Mouse (Mus musculus) myocyte (in vitro differentiated cells): ENCODE results near the gene Grtp1. TPM values are rescaled to one million over a fixed set of nuclear protein-coding genes. Genes with fewer than 3 reads are reported as not detected.

Experiments used
- H3K27me3 ChIP-seq: one replicate; pipeline ENCODE4 v1.6.1; 2011; ENCODE audit not compliant: control insufficient read depth, insufficient read depth, insufficient read length
- H3K36me3 ChIP-seq: one replicate; pipeline ENCODE4 v1.6.1; 2011; ENCODE audit not compliant: control insufficient read depth, insufficient read depth
- H3K4me2 ChIP-seq: one replicate; pipeline ENCODE4 v1.6.1; 2011; ENCODE audit warnings: low read depth, control low read depth
- H3K4me3 ChIP-seq: one replicate; pipeline ENCODE4 v1.5.1; 2011; ENCODE audit warnings: mild to moderate bottlenecking, control low read depth, moderate library complexity
- H3K79me2 ChIP-seq: one replicate; pipeline ENCODE4 v1.6.1; 2011; ENCODE audit not compliant: control insufficient read depth, insufficient read depth
- H3ac ChIP-seq: one replicate; pipeline ENCODE4 v1.6.1; 2011; ENCODE audit not compliant: control insufficient read depth, insufficient read length
- CEBPB ChIP-seq: IDR thresholded peaks from 2 replicates; pipeline ENCODE4 v1.6.1; 2011; ENCODE audit warnings: mild to moderate bottlenecking, moderate library complexity; ENCODE audit not compliant: poor library complexity, insufficient read depth, severe bottlenecking
- E2F4 ChIP-seq: IDR thresholded peaks from one replicate; pipeline ENCODE4 v1.6.1; 2011; ENCODE audit warnings: mild to moderate bottlenecking, control low read depth, moderate library complexity; ENCODE audit not compliant: insufficient read depth
- MAX ChIP-seq: IDR thresholded peaks from one replicate; pipeline ENCODE4 v1.6.1; 2011; ENCODE audit warnings: low read depth, mild to moderate bottlenecking, control low read depth
- MYOD1 ChIP-seq, 3 experiments: IDR thresholded peaks; one replicate each; pipeline ENCODE4 v1.6.1; 2011; ENCODE audit warnings: control low read depth in 2 of 3, low read depth in 2 of 3, mild to moderate bottlenecking in 2 of 3, moderate library complexity in 1 of 3; ENCODE audit not compliant: insufficient read length in 2 of 3, control insufficient read depth in 1 of 3
- MYOG ChIP-seq, 3 experiments: IDR thresholded peaks; one replicate each; pipeline ENCODE4 v1.6.1; 2011; ENCODE audit warnings: control low read depth in 2 of 3, low read depth in 2 of 3, mild to moderate bottlenecking in 2 of 3; ENCODE audit not compliant: insufficient read length in 2 of 3, control insufficient read depth in 1 of 3, insufficient read depth in 1 of 3
- POLR2A ChIP-seq: IDR thresholded peaks from one replicate; pipeline ENCODE4 v1.6.1; 2011; ENCODE audit warnings: low read depth, mild to moderate bottlenecking, control low read depth, moderate library complexity; ENCODE audit not compliant: insufficient read length
- POLR2AphosphoS2 ChIP-seq: IDR thresholded peaks from one replicate; pipeline ENCODE4 v1.6.1; 2011; ENCODE audit warnings: low read depth, control low read depth; ENCODE audit not compliant: insufficient read length
- REST ChIP-seq: IDR thresholded peaks from one replicate; pipeline ENCODE4 v1.6.1; 2011; ENCODE audit warnings: mild to moderate bottlenecking, control low read depth, moderate library complexity; ENCODE audit not compliant: insufficient read depth, insufficient read length
- SRF ChIP-seq: IDR thresholded peaks from one replicate; pipeline ENCODE4 v1.6.1; 2011; ENCODE audit warnings: low read depth; ENCODE audit not compliant: control insufficient read depth, insufficient read length
- TCF12 ChIP-seq: IDR thresholded peaks from one replicate; pipeline ENCODE4 v1.6.1; 2011; ENCODE audit warnings: mild to moderate bottlenecking, control low read depth; ENCODE audit not compliant: poor library complexity, insufficient read depth, severe bottlenecking
- TCF3 ChIP-seq: IDR thresholded peaks from one replicate; pipeline ENCODE4 v1.6.1; 2011; ENCODE audit warnings: low read depth, control low read depth; ENCODE audit not compliant: insufficient read length
- USF1 ChIP-seq: IDR thresholded peaks from one replicate; pipeline ENCODE4 v1.6.1; 2011; ENCODE audit warnings: low read depth, mild to moderate bottlenecking, control low read depth, moderate library complexity
- polyA plus RNA-seq: library from polyadenylated mRNA; unstranded; fragments of >200 nt; fragmentation: generic; extraction: Trizol; gene quantifications from one replicate; pipeline ENCODE4 v1.2.1, GENCODE M21; 2012; ENCODE audit warnings: missing spikeins

Grtp1 gene
- polyA plus RNA-seq, 1 experiment: 34.4 TPM

- Histone ChIP-seq H3ac (no peak overlapping the region), H3K4me2 (peak overlapping the region; percentile 65), H3K4me3 (peak overlapping the region; percentile 51), H3K36me3 (no peaks in the 10 kb centered on the region), H3K79me2 (peaks cover 11% of the 10 kb centered on the region), H3K27me3 (no peaks in the 10 kb centered on the region)
- TF ChIP-seq POLR2A (peak; percentile 42), TCF3 (no peak)
Measured at GRCm38 (mm10) chr8:13202041-13202440, 1.6 kb upstream of the Grtp1 start.

- Histone ChIP-seq H3ac (peak overlapping the region; percentile 65), H3K27me3 (no peaks in the 10 kb centered on the region), H3K4me2 (peak overlapping the region; percentile 63), H3K36me3 (no peaks in the 10 kb centered on the region), H3K79me2 (peaks cover 11% of the 10 kb centered on the region), H3K4me3 (peak overlapping the region; percentile 51)
- no peak for TF ChIP-seq POLR2AphosphoS2
- no peak for TF ChIP-seq E2F4
- no peak for TF ChIP-seq CEBPB
- no peak for TF ChIP-seq REST
- TF ChIP-seq TCF3: no peak
- TF ChIP-seq SRF: no peak
- no peak for TF ChIP-seq USF1
- no peak for TF ChIP-seq TCF12
Measured at GRCm38 (mm10) chr8:13201013-13201334, 554 bp upstream of the Grtp1 start.

GRCm38 (mm10) chr8:13199385-13200061 lies 897 bp downstream of the Grtp1 start:
- peak overlapping the region; percentile 66 for H3K4me2 ChIP-seq
- no peaks in the 10 kb centered on the region for H3K27me3 ChIP-seq
- peak overlapping the region; percentile 51 for H3K4me3 ChIP-seq
- no peaks in the 10 kb centered on the region for H3K36me3 ChIP-seq
- no peak for TF ChIP-seq MAX
- no peak for TF ChIP-seq MYOD1 (IDR thresholded peaks at IDR 0.05; ENCODE audit: control insufficient read depth in 1 of 3, insufficient read length in 2 of 3, low read depth in 2 of 3)
- no peak for TF ChIP-seq CEBPB
- no peak for TF ChIP-seq POLR2A
- TF ChIP-seq MYOG (IDR thresholded peaks at IDR 0.05; ENCODE audit: control insufficient read depth in 1 of 3, insufficient read depth in 1 of 3, insufficient read length in 2 of 3, low read depth in 2 of 3): no peak
- no peak for TF ChIP-seq TCF12
- no peak for TF ChIP-seq USF1
- no peak for TF ChIP-seq TCF3
- no peak for TF ChIP-seq REST
- no peak for TF ChIP-seq POLR2AphosphoS2
- TF ChIP-seq SRF: no peak
- peaks cover 11% of the 10 kb centered on the region for H3K79me2 ChIP-seq
- peak overlapping the region; percentile 65 for H3ac ChIP-seq

- Histone ChIP-seq H3K4me3 (no peak overlapping the region), H3K79me2 (peaks cover 11% of the 10 kb centered on the region), H3K36me3 (no peaks in the 10 kb centered on the region), H3ac (no peak overlapping the region), H3K27me3 (no peaks in the 10 kb centered on the region), H3K4me2 (peak overlapping the region; percentile 27)
- TF ChIP-seq CEBPB (no peak), MAX (no peak), POLR2A (no peak), TCF3 (no peak), MYOG (IDR thresholded peaks at IDR 0.05; ENCODE audit: control insufficient read depth in 1 of 3, insufficient read depth in 1 of 3, insufficient read length in 2 of 3, low read depth in 2 of 3) (no peak), REST (no peak), E2F4 (no peak), MYOD1 (IDR thresholded peaks at IDR 0.05; ENCODE audit: control insufficient read depth in 1 of 3, insufficient read length in 2 of 3, low read depth in 2 of 3) (no peak), USF1 (no peak), SRF (no peak), TCF12 (no peak), POLR2AphosphoS2 (no peak)
Measured at GRCm38 (mm10) chr8:13197493-13197892, 2.9 kb downstream of the Grtp1 start.

GRCm38 (mm10) chr8:13194818-13195217 lies 5.6 kb downstream of the Grtp1 start:
- Histone ChIP-seq H3K79me2 (no peaks in the 10 kb centered on the region), H3ac (no peak overlapping the region), H3K27me3 (no peaks in the 10 kb centered on the region), H3K4me2 (no peak overlapping the region), H3K36me3 (no peaks in the 10 kb centered on the region), H3K4me3 (no peak overlapping the region)
- TF ChIP-seq MYOD1 (IDR thresholded peaks at IDR 0.05; ENCODE audit: control insufficient read depth in 1 of 3, insufficient read length in 2 of 3, low read depth in 2 of 3) (no peak), REST (no peak), MYOG (IDR thresholded peaks at IDR 0.05; ENCODE audit: control insufficient read depth in 1 of 3, insufficient read depth in 1 of 3, insufficient read length in 2 of 3, low read depth in 2 of 3) (no peak), USF1 (no peak), CEBPB (no peak), MAX (no peak)
